Mouse (Mus musculus) fat pad, adult 2 months (tissue): ENCODE results near the gene Tnip3.

Experiments
- DNase-seq: peaks from one replicate; pipeline ENCODE4 v3.0.0-alpha.2; 2011; ENCODE audit warnings: low read depth, low spot score; ENCODE audit errors: extremely low read depth

Gene Tnip3

DNA sequence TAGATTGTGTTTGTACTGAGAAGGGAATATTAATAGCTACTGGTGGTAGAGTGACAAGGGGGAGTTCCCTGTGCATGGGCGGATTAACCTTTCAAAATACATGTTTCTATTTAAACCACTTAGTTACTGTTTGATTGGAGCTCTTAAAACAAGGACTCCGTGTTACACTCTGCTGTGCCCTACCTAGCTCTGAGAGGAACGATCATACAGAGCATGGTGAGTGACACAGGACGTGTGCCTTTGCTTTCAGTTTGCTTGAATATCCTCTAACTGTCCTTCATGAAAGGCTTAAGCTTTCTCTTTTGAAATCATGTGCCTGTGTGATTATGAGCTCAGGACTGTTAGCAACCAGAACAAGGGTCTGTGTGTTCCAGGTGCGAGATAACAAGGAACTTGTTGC lies at the start of gene Tnip3:
Gene Tnip3 (plus strand): TSS at position 122 of the 400 bp plus-strand sequence.
- no peak for DNase-seq

DNA sequence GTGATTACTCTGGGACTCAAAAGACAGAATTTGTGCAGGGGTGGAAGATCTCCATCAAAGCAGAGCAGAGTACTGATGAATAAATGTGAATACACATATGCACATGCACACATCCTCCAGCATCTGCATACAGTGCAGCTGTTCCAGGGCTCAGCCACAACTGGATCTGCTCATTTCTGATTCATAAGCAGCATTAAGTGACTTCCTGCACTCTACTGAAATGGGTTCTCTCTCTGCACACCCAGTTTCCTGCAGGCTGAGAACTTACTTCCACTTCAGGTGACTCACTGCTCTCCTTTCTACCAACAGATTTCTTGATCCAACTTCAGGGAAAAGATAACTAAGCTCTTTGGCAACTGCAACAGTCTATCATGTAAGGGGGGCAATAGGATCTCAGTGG lies 26.3 kb upstream of the Tnip3 start:
- no peak for DNase-seq

DNA sequence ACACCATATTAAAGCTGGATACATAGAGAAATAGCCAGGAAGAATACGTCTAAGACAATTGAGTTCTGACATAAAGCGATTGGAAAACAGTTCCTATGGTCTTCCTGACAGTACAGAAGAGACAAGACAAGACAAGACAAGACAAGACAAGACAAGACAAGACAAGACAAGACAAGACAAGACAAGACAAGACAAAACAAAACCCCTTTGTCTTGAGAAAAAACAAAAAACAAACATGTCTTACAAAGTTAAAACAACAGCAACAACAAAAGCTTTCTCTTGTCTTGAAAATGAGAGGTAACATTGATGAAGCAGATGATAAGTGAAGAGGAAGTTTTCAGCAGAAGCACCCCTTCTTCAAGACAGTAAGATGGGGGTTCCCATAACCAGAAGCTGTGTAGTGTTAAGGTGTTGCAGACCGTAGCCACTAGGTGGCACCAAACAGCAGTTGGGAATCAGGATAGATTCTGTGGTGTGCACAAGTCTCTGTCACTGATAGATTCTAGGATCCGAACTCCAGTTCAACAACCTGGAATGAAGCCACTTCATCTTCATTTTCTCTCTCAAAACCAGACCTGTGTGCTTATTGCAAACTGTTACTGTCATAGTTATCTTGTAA lies 15.0 kb upstream of the Tnip3 start:
- DNase-seq: no peak

DNA sequence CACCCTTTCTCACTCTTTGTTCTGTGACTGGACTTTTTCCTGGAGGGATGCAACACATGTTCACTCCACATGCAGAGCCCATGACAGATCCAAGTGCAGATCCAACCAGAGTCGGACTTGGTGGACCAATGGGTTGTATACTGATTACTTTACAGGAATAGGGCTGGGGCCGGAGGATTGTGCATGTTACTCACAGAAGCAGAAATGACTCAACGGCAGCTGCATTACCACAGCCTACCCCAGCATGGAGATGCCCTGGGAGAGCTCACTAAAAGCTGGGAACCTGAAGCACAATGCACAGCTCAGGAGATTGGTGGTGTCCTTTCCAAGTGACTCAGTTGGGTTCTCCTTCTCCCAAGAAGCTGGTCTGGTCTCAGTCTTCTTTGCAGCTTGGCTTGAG lies 11.3 kb upstream of the Tnip3 start:
- DNase-seq: no peak

DNA sequence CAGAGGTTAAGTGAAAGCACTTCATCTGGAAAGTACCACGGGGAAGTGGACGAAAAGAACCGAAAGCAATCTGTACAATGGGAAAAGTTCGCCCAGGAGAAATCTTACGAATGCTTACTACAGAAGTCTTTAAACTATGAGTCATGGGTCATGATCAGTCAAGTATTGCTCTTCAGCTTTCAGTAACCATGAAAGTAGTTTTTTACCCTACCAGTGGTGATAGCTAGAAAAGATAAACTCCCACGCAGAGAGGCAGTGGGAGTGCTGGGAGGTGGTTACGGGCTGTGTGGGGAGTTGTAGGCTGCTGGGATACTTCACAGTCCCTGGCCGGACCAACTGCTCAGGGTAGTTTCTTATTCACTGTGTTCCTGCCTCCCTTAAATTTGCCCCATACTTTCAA lies 8.4 kb upstream of the Tnip3 start:
- no peak for DNase-seq

DNA sequence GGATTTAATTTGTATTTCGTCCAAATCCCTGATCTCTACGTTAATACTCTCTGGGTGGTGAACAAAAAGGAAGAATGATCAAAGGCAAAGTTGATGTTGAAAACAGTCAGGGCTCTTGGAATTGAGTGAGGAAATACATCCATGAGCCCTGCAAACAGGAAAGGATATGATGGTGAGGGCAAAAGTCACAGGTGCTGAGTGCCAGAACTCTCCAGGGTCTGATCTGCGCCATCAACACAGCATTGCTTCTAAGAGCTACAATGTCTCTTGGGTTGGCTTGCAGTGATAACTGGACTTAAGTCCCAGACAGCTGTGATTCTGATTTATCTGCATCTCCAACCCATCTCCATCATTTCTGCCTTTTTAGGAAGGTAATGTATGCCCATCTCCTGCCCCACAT lies 4.3 kb upstream of the Tnip3 start:
- DNase-seq: no peak

DNA sequence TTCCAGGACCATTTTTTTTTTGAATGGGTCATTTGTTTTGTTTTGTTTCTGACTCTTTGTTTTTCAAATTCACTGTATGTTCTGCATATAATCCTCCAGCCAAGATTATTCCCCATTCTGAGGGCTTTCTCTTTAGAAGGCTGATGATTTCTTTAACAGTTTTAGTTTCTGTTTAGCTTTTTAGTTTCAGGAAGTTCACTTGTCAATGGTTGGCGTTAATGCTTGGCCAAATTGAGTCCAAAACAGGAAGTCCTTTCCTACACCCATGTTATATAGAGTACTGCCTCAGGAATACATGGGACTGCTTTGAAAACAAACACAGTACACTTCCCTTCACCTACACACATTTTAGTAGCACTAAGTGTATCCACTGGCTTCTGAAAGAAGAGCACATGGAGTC lies 2.8 kb downstream of the Tnip3 start:
- no peak for DNase-seq

DNA sequence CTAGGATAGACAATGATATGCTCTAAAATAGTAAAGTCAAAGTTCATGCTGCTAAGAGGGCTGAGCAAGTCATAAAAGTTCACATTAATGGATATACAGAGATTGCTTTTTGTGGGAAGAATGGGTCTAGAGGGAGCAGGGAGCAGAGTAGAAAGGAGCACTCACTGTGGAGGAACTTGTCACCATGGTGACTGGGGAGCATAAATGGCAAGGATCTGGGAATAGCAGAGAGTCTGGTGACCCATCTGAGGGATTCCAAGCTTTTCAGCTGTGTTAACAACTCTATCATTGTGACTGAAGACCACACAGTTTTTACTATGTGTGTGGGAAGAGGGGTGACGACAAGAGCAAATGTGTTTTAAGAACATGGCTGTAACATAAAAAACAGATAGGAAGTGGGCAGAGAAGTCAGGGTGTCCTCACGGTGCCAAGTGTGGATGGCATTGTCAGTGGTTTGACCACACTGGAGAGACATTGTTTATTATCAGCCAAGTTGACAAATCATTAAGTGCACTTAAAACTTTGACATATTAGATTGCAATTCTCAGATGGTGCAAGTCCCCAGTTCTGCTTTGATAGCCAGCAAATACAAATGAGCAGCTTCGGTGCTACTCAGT lies 6.2 kb downstream of the Tnip3 start:
- no peak for DNase-seq

DNA sequence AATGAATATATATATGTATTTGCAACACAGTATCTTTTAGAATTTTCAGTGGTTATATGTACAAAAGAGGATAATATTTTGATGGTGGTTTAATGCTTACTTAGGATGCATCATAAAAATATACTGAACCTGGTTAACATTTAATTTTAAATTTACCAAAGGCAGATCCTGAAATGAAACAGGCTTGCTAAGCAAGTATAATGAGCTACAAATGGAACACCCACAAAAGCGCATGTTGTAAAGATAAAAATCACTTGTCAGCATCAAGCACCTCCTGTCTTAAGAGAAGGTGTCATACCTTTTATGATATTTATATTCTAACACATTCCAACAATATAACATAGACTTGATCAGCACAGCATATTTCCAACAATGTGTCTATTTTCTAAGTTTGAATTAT lies 8.6 kb downstream of the Tnip3 start:
- DNase-seq: no peak

DNA sequence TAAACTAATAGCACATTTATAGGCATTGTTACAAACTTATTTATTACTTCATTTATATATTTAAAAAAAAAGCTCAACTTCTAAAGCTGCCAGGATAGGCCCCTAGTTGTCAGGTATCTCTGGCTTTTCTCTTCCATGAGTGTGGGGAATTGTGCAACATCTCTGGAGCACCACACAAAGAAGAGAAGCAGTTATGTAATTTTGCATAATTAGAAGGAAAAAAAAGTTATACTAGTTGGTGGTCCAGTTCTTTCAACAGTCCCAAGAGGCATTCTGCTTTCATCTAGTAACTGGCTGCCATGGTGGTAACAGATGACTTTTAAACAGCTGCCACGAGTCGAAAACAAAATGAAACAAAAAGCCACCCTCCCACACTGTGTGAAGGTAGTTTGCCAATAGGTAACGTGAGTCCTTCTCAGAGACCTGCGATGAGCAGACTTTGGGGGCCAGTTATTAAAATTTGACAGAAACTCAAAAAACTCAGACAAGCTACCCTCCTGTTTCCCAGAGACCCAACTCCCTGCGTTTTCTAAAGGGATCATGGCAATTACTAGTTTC lies 12.3 kb downstream of the Tnip3 start:
- no peak for DNase-seq

DNA sequence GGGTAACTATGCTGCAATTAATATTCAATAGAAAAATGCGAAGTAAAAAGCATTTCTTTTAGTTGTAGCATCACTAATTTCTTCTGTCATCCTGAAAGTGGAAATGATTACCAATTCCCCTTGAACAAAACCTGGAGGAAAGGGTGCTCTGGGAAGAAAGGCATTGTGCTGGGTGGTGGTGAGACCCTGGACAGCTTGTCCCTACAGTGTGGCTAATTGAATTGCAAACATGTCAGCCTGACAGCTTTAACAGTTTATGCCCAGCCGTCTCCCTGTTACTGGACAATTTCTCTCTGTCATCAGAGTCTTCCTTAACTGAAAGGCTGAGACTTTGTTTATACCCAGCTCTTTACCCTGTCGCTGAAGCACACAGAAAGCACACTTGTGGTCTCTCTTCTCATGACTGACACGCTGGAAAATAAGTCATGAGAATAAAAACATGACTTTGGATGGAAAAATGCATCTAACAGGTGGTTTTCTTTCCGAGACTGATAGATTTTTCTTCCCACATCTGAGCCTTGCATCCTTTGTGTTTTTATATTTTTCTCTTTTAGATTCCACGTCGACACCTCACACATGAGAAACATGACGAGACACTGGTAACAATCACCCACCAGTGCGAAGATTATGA lies 13.0 kb downstream of the Tnip3 start:
- no peak for DNase-seq

DNA sequence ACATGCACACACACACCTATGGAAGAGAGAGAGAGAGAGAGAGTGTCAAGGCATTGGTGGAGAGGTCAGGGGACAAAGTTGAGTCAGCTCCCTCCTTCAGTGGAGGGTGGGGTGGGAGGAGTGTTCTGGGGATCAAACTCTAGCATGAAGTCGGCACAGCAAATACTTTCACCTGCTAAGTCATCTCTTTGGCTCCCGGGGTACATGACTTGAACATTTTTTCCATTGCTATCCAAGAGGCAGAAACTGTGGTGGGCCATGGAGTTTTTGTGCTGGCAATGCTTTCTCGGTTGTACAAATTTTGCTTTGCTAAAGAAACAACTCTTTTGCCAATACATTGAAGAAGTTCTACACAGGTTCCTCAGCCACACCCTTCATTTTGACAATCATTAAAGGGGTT lies 13.8 kb downstream of the Tnip3 start:
- no peak for DNase-seq

DNA sequence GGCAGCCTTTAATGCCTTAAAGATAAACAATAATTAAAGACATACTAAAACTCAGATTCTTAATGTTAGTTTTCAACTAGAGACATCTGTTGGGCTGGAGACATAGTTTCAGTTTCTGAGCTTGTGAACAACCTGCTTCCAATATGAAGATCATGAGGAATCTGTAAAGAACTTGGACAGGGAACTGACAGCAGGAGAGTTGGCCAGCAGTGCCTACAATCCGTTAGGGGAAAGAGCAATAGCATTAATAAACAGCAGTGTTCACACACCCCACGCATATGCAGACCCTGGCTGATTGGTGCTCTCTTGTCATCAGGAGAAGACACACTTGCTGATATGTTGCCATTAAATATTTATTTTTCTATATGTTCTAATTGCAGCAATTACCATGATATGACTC lies 15.0 kb downstream of the Tnip3 start:
- no peak for DNase-seq

DNA sequence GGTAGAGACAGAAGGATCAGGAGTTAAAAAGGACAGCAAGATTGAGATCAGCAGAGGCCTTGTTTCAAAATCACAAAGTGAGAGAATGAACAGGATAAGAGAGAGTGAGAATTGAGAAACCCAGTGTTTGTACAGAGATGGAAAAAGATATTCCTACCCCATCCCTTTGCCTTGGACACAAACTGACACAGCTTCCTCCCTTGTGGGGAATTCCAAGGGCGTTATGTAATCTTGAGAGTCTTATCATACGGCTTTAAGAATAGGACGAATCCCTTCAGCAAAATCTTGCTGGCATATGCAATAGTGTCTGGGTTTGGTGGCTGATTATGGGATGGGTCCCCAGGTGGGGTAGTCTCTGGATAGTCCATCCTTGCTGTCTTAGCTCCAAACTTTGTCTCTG lies 16.0 kb downstream of the Tnip3 start:
- DNase-seq: no peak

DNA sequence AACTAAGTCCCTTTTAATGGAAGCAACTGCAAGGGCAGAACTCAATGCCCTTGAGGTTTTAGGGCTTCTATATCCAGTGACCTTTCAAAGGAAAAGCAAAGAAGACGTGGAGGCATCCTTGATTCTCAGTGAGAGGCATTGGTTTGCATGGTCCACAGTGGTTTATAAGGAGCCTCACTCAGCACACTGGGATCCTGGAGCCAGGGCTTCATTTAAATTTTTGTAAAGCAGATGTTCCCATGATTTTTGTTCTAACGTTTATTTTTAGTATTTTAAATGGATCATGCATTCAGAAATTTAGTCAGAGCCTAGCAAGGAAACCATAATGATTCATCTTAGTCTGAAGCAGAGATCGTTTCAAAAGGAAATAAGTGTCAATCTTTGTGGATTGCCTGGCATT lies 17.3 kb downstream of the Tnip3 start:
- DNase-seq: no peak

DNA sequence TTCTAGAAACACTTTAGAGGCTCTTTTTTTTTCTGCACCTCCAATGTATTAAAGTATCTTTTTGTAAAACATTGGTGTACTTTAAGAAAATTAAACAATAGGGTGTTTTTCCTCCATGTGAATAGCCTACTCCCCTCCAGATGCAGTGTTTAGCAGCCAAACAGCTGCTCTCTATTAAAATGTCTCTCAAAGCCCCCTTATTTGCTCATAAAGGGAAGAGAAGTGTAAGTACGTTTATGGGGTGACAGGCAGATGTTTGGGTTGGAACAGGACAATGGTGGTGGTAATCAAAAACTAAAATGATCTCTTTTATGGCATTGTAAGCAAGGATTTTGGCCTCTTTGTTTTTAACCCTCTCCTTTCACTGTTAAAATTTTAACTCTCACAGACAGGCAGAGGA lies 17.8 kb downstream of the Tnip3 start:
- no peak for DNase-seq

DNA sequence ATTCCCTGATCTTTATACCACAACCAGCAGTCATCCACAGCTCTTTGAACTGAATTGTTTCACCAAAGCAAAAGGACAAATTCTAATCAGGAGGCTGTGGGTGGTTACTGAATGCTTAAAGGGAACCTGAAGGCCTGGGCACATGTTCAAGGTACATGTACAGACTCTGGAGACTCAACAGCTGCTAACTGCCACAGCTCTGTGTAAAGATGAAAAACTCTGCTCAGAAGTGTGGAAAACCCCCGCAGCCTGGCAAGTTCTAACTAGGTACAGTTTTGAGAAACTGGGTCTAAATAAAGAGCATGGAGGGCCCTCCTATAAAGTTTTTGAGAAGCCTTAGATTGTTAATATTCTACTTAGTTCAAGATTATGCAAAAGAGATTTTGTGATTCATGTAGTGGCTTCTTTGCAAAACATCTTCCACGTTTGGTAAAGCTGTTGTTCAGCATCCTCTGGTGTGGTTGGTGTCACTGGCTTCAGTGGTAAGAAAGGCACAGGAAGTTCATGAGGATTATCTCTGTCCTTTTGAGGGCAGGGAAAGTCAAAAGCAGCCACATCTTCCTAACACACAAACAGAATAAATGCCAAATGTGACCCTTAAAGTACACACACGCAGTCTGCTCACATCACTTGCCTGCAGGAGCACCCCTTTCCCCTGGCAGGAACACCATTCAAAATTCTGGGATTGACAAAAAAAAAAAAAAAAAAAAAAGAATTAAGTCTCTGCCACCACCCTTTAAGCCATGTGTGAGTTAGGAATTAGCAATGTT lies 39.0 kb downstream of the Tnip3 start:
- DNase-seq: no peak

DNA sequence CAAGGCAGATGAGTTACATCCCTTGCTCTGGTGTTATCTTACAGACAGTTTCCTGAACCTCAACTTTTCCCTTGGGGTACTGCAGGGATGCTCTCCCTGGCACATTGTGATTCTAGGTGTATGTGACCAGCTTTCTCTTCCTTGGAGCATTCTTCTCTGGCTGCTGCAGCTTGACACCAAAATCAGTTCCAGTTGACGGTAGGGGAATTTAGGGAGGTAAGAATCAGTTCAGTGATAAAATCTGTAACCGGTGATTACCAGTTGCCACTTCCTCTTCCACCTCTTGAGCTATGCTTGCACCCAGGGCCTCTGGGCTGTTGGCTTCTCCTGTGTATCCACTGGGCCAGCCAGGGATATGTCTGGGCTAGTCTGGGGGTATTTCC lies 39.5 kb downstream of the Tnip3 start:
- no peak for DNase-seq

DNA sequence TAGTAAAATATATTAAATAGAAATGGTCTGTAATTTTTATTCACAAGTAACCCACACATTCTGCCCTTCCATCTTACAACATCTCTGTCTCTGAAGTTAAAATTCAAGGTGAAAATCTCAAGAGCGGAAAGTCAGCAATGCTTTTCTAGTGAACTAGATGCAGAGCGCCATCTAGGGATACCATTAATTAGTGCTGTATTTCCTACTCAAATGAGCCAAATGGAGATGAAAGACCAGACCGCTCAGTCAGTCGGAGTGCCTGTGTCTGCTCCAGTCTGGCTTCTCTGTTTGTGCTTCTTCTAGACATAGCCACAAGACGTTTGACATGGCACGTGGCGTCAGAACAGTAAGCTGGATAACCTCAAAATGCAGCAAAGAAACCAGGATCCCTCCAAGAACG lies 44.6 kb downstream of the Tnip3 start:
- no peak for DNase-seq

DNA sequence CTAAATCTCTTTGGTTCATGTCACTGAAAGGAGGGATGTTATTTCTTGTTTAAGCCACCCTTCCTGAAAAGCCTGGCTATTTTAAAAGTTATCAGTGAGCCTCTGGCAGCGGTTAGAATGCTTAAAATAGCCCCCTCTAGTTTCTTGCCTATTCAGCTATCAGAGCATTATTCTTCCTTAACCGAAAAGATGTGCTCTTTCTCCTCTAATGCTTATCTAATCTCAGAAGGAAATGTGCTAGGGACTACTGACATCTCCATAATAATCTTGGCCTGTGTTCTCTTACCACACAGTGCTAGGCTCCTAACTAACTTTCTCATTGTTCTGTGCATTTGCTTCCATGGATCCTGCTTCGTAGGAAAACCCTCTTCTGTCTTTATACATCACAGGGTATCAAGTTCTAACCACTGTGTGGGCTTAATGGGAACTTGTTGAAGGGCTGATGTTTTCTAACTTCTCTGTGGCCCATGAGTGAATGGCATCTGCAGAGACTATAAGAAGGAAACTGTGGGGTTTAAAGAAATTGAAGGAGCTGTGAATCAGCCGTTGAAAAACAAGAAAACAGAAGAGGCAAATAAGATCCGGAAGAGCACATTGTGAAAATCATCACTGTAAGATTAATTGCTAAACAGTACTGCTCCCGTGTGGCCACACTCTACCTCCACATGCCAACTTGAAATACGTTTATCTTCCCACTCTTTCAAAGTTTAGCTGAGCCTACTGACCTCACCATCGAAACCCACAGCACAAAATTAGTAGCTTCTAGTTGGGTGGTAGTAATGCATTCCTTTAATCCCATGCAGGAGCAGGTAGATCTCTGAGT lies 53.2 kb downstream of the Tnip3 start:
- DNase-seq: no peak

DNA sequence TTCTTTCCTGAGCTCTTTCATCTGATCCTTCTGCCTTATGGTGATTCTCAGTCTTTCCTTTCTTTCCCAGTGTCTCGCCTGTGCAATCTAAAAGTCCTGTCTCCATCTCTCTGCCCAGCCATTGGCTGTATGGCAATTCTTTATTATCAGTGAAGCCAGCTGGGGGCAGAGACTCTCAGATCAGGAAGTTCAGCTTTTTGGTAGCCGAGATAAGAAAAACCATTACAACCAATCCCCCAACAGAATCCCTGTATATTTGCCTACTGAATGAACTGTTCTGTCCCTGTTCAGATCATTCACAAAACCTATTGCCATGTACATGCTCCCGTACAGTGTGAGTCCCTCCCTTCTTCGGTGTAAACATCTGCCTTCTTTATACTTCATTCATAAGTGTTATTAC lies 57.9 kb downstream of the Tnip3 start:
- no peak for DNase-seq
